Mouse (Mus musculus): Measurements from ENCODE around the gene Usb1.
"Not testable (repeated sequence)": the region's sequence is repeated elsewhere in the genome, so short reads cannot be mapped to it uniquely, and the experiment has no call there.

The Usb1 gene

DNA sequence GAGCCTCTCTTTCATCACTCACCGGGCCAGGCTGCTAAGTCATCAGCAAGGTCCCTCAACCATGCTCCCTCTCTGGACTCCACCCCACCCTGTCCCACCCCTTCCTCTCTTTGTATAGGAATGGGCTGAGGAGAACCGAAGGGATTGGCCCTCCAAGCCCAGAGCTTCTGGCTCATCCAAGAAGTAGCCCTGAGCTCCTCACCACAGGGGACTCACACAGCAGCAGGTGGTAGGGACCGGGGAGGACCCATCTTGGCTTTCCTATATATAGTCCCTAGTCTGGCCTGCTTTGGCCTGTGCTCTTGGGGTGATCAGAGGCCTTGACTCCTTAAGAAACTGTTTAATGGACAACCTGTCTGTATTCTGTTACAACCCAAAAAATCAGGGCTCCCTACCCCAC is 42.3 kb downstream of the Usb1 start:
- peaks cover 21% of the 10 kb centered on the region for H3K27me3 ChIP-seq (ENCODE audit: insufficient read depth, low read length)
- TF ChIP-seq CTCF (conservative IDR thresholded peaks at IDR 0.05; ENCODE audit: low read length) (no peak), NANOG (IDR thresholded peaks at IDR 0.05; ENCODE audit: borderline replicate concordance, low read length) (no peak), POU5F1 (IDR thresholded peaks at IDR 0.05; ENCODE audit: borderline replicate concordance, low read length) (no peak)
- no peaks in the 10 kb centered on the region for H3K36me3 ChIP-seq (ENCODE audit: insufficient read depth, low read length)

DNA sequence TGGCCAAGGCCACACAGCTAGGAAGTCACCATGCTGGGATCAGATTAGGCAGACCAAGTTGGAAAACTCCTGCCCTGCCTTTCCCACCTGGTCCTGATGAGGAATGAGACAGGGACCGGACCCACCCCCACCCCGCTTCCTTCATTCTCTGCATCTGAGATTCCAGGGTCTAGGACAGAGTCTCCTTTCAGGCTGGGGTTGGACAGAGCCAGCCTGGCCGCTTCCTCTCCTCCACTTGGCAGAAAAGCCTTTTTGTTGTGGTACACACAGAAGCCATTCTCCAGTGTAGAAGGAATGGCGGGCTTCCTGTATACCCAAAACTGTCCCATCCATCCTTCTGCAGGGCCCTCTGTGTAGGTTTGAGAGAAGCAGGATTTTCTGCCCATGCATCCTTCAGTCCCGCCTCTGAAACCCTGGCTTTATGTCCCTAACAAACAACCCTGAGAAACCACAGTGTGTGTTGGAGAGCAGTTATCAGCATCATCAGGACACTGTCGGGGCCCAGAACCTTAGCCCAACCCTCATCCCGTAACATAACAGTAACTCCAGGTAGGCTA is 43.4 kb downstream of the Usb1 start:
- Histone ChIP-seq H3K36me3 (ENCODE audit: insufficient read depth, low read length) (no peaks in the 10 kb centered on the region), H3K27me3 (ENCODE audit: insufficient read depth, low read length) (peaks cover 19% of the 10 kb centered on the region), H3K4me3 (replicated peaks; ENCODE audit: low read length) (peak overlapping the region; percentile 24; the same call in 1 of the 2 replicates), H3K9me3 (ENCODE audit: low read length) (no peaks in the 10 kb centered on the region), H3K4me1 (replicated peaks; ENCODE audit: low read depth, low read length) (peaks cover 51% of the 10 kb centered on the region)
- TF ChIP-seq CTCF (conservative IDR thresholded peaks at IDR 0.05; ENCODE audit: low read length): no peak
- TF ChIP-seq NANOG (IDR thresholded peaks at IDR 0.05; ENCODE audit: borderline replicate concordance, low read length): no peak
- TF ChIP-seq POU5F1 (IDR thresholded peaks at IDR 0.05; ENCODE audit: borderline replicate concordance, low read length): no peak

More for the DNA sequence above, 42.3 kb downstream of the Usb1 start:
- peak overlapping the region; percentile 50; the same call in 1 of the 2 replicates for H3K4me3 ChIP-seq (replicated peaks; ENCODE audit: low read length)
- peaks cover 60% of the 10 kb centered on the region for H3K4me1 ChIP-seq (replicated peaks; ENCODE audit: low read depth, low read length)
- no peaks in the 10 kb centered on the region for H3K9me3 ChIP-seq (ENCODE audit: low read length)

DNA sequence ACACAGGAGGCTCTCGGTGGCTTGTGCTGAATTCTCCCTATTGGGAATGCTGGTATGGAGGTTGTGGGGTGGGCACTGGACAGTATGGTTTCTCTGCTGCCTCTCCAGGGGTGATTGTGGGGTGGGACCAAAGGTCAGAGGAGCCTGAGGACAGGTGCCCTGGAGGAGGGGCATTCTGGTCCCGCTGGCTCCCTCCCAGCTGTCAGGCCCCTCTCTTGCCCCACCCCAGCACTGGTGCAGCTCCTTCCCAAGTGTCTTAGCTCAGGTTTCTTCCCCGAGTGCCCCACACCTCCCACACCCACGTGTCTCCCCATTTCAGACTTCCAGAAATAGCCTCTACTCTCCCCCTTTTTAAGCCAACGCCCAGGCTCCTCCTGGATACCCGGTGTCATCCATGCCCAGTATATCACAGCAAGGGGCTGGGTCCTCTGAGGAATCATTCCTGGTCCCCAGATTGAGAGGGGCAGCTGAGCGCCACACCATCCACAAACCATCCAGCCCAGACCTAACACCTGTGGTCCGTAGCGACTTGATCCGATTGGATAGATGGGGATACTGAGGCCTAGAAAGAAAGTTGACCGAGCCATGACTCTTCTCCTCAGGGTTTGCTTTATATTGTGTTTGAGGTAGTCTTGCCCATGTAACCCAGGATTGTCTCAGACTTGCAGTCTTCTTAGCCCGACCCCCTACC is 44.4 kb downstream of the Usb1 start:
- H3K4me1 ChIP-seq (replicated peaks; ENCODE audit: low read depth, low read length): peaks cover 45% of the 10 kb centered on the region
- TF ChIP-seq POU5F1 (IDR thresholded peaks at IDR 0.05; ENCODE audit: borderline replicate concordance, low read length) (no peak), NANOG (IDR thresholded peaks at IDR 0.05; ENCODE audit: borderline replicate concordance, low read length) (no peak), CTCF (conservative IDR thresholded peaks at IDR 0.05; ENCODE audit: low read length) (no peak)
- H3K27me3 ChIP-seq (ENCODE audit: insufficient read depth, low read length): peaks cover 10% of the 10 kb centered on the region
- H3K36me3 ChIP-seq (ENCODE audit: insufficient read depth, low read length): no peaks in the 10 kb centered on the region
- H3K9me3 ChIP-seq (ENCODE audit: low read length): no peaks in the 10 kb centered on the region
- no peak overlapping the region for H3K4me3 ChIP-seq (replicated peaks; ENCODE audit: low read length)

DNA sequence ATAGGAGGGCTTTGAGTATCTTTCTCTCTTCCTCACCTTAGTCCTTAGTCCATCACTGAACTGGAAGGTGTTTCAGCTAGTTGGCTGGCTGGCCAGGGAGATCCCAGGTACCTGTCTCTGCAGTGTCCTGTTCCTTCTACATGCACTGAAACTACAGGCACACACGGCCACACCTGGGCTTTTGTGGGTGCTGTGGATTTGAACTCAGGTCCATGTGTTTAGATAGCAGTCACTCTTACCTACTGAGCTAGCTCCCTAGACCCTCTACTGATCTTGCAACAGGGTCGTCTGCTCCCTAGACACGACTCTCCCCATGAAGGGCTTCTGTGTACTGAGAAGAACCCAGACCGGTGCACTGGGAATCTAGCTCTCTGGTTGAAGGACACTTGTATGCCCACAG is 45.0 kb downstream of the Usb1 start:
- Histone ChIP-seq H3K4me3 (replicated peaks; ENCODE audit: low read length) (no peak overlapping the region), H3K36me3 (ENCODE audit: insufficient read depth, low read length) (no peaks in the 10 kb centered on the region), H3K27me3 (ENCODE audit: insufficient read depth, low read length) (peaks cover 5% of the 10 kb centered on the region), H3K4me1 (replicated peaks; ENCODE audit: low read depth, low read length) (peaks cover 42% of the 10 kb centered on the region), H3K9me3 (ENCODE audit: low read length) (no peaks in the 10 kb centered on the region)
- no peak for TF ChIP-seq CTCF (conservative IDR thresholded peaks at IDR 0.05; ENCODE audit: low read length)
- TF ChIP-seq POU5F1 (IDR thresholded peaks at IDR 0.05; ENCODE audit: borderline replicate concordance, low read length): no peak
- TF ChIP-seq NANOG (IDR thresholded peaks at IDR 0.05; ENCODE audit: borderline replicate concordance, low read length): no peak

DNA sequence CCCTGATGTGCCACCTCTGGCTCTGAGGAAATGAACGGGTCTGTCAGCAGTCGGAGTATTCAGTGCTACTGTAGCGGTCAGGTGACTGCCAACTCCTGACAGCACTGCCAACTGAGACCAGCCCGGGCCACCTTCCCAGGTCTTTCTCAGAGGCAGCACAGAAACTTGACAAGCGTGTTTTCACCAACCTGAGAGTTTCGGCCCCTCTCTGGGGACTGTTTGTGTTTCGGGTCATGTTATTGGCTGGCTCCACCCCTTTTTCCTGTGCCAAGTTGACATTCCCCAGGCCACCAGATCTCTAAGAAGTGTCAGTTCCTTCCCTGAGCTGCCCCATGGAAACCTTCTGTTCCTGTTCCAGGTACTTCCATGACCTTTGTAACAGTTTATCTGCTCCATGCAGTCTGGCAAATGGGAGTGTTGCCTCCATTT is 45.8 kb downstream of the Usb1 start:
- Histone ChIP-seq H3K27me3 (ENCODE audit: insufficient read depth, low read length) (peaks cover 1% of the 10 kb centered on the region; the same call in 1 of the 2 replicates), H3K4me1 (replicated peaks; ENCODE audit: low read depth, low read length) (peaks cover 34% of the 10 kb centered on the region), H3K9me3 (ENCODE audit: low read length) (no peaks in the 10 kb centered on the region), H3K36me3 (ENCODE audit: insufficient read depth, low read length) (no peaks in the 10 kb centered on the region), H3K4me3 (replicated peaks; ENCODE audit: low read length) (no peak overlapping the region)
- TF ChIP-seq POU5F1 (IDR thresholded peaks at IDR 0.05; ENCODE audit: borderline replicate concordance, low read length) (no peak), CTCF (conservative IDR thresholded peaks at IDR 0.05; ENCODE audit: low read length) (no peak), NANOG (IDR thresholded peaks at IDR 0.05; ENCODE audit: borderline replicate concordance, low read length) (no peak)

DNA sequence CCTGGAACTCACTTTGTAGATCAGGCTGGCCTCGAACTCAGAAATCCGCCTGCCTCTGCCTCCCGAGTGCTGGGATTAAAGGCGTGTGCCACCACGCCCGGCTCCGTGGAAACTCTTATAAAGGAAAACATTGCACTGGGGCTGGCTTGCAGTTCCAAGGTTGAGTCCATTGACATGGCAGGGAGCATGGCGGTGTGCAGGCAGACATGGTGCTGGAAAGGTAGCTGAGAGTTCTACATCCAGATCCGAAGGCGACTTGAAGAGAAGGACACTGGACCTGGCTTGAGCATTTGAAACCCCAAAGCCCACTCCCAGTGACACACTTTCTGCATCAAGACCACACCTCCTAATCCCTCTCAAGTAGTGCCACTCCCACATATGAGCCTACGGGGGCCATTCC is 46.8 kb downstream of the Usb1 start:
- H3K4me3 ChIP-seq (replicated peaks; ENCODE audit: low read length); H3K36me3 ChIP-seq (ENCODE audit: insufficient read depth, low read length); H3K27me3 ChIP-seq (ENCODE audit: insufficient read depth, low read length); H3K9me3 ChIP-seq (ENCODE audit: low read length): not testable (repeated sequence)
- H3K4me1 ChIP-seq (replicated peaks; ENCODE audit: low read depth, low read length): peaks cover 23% of the 10 kb centered on the region

DNA sequence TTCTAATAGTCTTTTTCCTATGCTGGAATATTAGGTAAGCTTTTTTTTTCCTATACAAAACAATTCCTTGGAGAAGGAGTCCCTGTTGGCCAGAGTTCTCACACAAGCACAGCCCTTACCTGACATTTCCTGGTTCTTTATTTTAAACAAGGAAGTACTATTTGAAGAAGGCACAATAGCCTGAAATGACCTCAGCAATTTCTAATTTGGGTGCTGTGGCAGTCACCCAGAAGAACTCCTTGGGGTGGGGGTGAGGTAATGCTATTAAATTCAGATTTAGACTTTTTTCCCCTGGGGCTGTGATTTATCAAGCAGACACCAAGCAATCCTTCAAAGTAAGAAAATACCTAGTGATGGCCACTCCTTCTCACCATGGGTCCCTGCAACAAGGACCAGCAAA is 48.9 kb downstream of the Usb1 start:
- Histone ChIP-seq H3K27me3 (ENCODE audit: insufficient read depth, low read length) (no peaks in the 10 kb centered on the region), H3K4me3 (replicated peaks; ENCODE audit: low read length) (no peak overlapping the region), H3K9me3 (ENCODE audit: low read length) (no peaks in the 10 kb centered on the region), H3K36me3 (ENCODE audit: insufficient read depth, low read length) (no peaks in the 10 kb centered on the region), H3K4me1 (replicated peaks; ENCODE audit: low read depth, low read length) (peaks cover 6% of the 10 kb centered on the region; the same call in 1 of the 2 replicates)
- TF ChIP-seq CTCF (conservative IDR thresholded peaks at IDR 0.05; ENCODE audit: low read length): no peak
- no peak for TF ChIP-seq POU5F1 (IDR thresholded peaks at IDR 0.05; ENCODE audit: borderline replicate concordance, low read length)
- TF ChIP-seq NANOG (IDR thresholded peaks at IDR 0.05; ENCODE audit: borderline replicate concordance, low read length): no peak

DNA sequence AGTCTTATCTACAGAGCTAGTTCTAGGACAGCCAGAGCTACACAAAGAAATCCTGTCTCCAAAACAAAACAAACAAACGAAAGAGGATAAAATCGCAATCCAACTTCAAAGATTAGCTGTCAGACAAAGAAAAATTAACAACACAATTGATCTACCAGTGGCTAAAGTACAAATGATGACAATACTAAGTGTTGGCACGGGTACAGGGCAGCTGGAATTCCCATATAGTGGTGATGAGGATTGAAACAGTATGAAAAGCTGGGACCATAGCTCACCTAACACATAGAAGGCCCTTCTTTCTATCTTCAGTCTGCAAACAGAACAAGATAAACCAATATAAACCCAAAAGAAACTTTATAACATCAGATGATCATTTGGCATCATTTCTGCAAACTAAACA is 49.5 kb downstream of the Usb1 start:
- Histone ChIP-seq H3K9me3 (ENCODE audit: low read length) (no peaks in the 10 kb centered on the region), H3K36me3 (ENCODE audit: insufficient read depth, low read length) (no peaks in the 10 kb centered on the region), H3K4me1 (replicated peaks; ENCODE audit: low read depth, low read length) (no peaks in the 10 kb centered on the region; the same call in 1 of the 2 replicates), H3K27me3 (ENCODE audit: insufficient read depth, low read length) (no peaks in the 10 kb centered on the region), H3K4me3 (replicated peaks; ENCODE audit: low read length) (no peak overlapping the region)
- TF ChIP-seq POU5F1 (IDR thresholded peaks at IDR 0.05; ENCODE audit: borderline replicate concordance, low read length): no peak

DNA sequence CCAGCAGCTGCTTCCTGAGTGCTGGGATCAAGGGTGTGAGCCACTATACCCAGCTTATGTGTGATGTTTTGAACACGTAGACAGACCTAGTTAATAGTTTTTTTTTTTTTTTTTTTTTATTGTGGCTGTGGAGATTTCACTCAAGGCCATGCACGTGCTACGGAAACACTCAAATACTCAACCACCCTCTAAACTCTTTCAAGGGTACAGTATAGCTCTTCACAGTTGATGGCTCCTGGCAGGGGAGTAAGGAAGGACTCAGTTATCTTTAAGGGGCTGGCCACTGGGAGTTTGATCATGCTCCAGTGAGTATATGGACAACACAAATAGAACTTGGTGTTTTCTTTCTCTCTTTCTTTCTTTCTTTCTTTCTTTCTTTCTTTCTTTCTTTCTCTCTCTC is 52.4 kb downstream of the Usb1 start:
- Histone ChIP-seq H3K4me1 (replicated peaks; ENCODE audit: low read depth, low read length) (no peaks in the 10 kb centered on the region), H3K4me3 (replicated peaks; ENCODE audit: low read length) (no peak overlapping the region), H3K9me3 (ENCODE audit: low read length) (0 out of 2 replicates have a peak, but pooled peaks cover 4% of the 10 kb centered on the region), H3K36me3 (ENCODE audit: insufficient read depth, low read length) (no peaks in the 10 kb centered on the region), H3K27me3 (ENCODE audit: insufficient read depth, low read length) (no peaks in the 10 kb centered on the region)
- TF ChIP-seq POU5F1 (IDR thresholded peaks at IDR 0.05; ENCODE audit: borderline replicate concordance, low read length) (no peak), NANOG (IDR thresholded peaks at IDR 0.05; ENCODE audit: borderline replicate concordance, low read length) (no peak)
